Mouse (Mus musculus) common myeloid progenitor, adult 5-6 weeks (primary cell): ENCODE data around the gene Tmcc1. TPM values are rescaled to one million over a fixed set of nuclear protein-coding genes. Genes with fewer than 3 reads are reported as not detected.

Experiments used
- ATAC-seq: replicated peaks from 2 replicates; pipeline ENCODE4 v1.8.0; 2016; ENCODE audit warnings: low read depth, mild to moderate bottlenecking, moderate TSS enrichment, inconsistent platforms; ENCODE audit not compliant: poor library complexity, severe bottlenecking
- total RNA-seq: library from RNA; stranded (forward); fragments of 200-1000, 187-1606 nt; gene quantifications from 2 replicates; pipeline ENCODE4 v1.2.3, GENCODE M21; 2017

Tmcc1 gene
- total RNA-seq, 1 experiment from 2014 or later: 12.2 TPM

- no peak for ATAC-seq
Measured at GRCm38 (mm10) chr6:115997726-115998311, 195.5 kb downstream of the Tmcc1 start.

GRCm38 (mm10) chr6:115996171-115996851 lies 197.0 kb downstream of the Tmcc1 start:
- ATAC-seq: peak; percentile 37

DNA sequence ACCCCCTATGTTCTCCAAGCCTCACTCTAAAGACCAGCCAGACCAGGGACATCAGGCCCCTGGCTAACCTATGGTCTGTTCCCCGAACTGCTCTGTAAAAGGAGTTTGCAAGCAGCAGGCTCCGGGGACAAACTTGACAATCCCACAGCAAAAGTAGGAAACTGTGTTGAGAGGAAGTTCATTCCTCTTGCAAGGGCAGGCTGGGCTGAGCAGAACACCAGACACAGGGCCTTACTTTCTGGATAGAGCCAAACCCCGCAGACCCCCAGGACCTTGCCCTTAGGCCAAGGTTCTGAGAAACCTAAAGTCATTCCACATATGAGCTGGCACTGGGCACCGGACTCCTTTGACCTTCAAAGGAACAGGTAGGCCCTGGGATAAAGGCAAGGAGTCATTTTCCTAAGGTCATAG lies 197.8 kb downstream of the Tmcc1 start:
- ATAC-seq: no peak

- peak; percentile 62 for ATAC-seq
Measured at GRCm38 (mm10) chr6:115994877-115995520, 198.3 kb downstream of the Tmcc1 start, which contains the start of gene Plxnd1. Gene Plxnd1, minus strand, starts transcription at chr6:115995005.

GRCm38 (mm10) chr6:115994146-115994876 lies 199.0 kb downstream of the Tmcc1 start:
- no peak for ATAC-seq

DNA sequence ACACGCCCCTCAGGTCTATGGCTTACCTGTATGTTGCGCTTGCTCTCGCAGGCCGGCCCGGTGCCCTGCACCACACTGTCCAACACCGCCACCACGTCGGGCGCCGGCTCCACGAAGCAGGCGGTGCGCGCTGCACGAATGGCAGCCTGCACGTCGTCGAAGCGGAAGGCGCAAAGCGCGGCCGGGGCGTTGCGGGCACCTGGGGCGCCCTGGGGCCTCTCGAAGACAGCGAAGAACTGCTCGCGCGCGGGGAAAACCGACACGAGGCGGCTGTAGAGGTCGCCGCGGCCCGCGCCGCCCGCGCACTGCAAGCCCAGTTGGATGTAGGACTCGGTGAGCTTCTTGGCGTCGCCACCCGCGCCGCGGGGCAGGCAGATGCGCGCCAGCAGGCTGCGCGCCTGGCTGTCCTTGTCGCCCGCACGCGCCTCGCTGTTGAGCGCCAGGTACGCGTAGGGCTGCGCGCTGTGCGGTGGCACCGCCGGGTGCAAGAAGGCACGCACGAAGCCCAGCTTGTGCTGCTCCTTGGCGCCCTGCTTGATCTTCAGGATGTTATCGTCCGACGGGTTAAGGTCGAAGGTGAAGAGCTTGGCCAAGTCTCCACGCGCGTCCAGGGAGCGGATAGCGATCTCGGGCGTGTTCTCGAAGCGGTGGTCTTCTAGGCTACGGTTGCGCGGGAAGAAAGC lies 199.7 kb downstream of the Tmcc1 start:
- ATAC-seq: no peak

DNA sequence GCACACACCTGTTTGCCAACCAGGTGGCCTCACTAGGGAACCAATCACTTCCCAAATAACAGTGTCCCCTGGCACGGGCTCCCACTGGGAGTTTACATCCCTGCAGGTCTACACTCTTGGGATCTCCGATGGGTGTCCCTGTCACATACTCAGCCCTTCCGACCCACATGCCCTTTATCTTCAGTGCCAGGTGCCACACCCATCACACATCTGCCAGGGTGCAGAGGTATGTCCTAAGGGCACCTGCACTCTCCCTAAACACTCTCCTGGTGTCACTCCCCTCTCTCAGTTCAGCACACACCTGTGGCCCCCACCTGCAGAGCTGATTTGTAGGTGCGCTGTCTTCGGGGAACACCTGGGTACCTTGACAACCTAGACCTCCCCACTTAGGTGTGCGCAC lies 200.3 kb downstream of the Tmcc1 start:
- ATAC-seq: no peak

- ATAC-seq: no peak
Measured at GRCm38 (mm10) chr6:115991881-115992620, 201.2 kb downstream of the Tmcc1 start.

GRCm38 (mm10) chr6:115991108-115991880 lies 202.0 kb downstream of the Tmcc1 start:
- ATAC-seq: no peak

DNA sequence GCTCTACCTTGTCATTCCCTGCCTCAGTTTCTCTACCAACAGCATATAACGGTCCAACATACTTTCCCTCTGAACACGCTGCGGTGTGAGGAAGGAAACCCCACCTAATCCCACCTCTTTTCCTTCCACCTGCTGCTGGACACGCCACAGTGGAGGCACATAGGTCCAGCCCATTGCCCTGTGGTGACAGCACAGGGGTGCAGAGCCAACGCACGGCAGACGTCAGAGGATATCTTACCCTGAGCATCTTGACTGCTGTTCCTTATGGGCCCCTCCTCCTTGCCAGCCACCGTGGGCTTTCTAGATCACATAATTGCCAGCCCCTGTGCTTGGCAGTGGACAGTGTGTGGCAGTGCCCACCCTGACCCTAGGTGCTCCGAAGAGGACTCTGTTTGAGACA lies 202.8 kb downstream of the Tmcc1 start:
- ATAC-seq: no peak

GRCm38 (mm10) chr6:115990056-115990455 lies 203.2 kb downstream of the Tmcc1 start:
- no peak for ATAC-seq

- ATAC-seq: no peak
Measured at GRCm38 (mm10) chr6:115989607-115990006, 203.7 kb downstream of the Tmcc1 start.

DNA sequence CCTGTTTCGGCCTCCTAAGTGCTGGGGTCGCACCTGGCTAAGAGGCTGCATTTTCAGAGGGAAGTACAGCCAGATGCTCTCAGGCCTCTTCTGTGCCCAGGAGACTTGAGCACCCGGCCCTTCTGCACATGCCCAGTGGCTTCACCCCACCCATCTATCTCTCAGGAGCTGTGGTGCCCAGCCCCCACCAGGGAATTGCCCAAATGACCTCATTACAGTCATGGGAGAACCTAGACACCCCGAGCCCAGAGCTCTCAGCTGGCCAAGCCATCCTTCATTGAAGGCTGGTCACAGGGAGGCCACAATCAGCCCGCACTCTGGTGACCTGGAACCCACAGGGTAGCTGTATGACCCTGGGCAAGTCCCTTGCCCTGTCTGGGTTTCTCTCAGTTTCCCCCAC lies 204.3 kb downstream of the Tmcc1 start:
- no peak for ATAC-seq

- peak; percentile 59 for ATAC-seq
Measured at GRCm38 (mm10) chr6:115987096-115987747, 206.1 kb downstream of the Tmcc1 start.

GRCm38 (mm10) chr6:115986472-115987095 lies 206.7 kb downstream of the Tmcc1 start:
- ATAC-seq: no peak

DNA sequence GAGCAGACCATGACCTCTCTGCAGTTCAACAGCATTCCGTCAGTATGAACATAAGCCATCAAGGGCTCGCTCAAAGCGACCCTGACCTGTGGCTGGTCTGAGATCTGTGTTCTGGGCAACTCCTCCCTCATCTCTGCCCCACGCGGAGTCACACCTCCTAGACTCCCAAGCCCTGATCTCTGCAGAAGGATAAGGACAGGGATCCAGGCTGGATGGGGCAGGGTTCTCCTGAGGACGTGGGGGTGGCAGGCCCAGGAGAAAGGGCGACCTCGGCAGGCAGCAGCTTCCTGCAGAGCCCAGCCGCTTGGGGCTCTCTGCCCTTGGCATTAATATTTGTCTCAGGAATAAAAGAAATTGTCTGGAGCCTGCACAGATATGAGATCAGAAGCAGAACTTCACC lies 207.7 kb downstream of the Tmcc1 start:
- no peak for ATAC-seq

DNA sequence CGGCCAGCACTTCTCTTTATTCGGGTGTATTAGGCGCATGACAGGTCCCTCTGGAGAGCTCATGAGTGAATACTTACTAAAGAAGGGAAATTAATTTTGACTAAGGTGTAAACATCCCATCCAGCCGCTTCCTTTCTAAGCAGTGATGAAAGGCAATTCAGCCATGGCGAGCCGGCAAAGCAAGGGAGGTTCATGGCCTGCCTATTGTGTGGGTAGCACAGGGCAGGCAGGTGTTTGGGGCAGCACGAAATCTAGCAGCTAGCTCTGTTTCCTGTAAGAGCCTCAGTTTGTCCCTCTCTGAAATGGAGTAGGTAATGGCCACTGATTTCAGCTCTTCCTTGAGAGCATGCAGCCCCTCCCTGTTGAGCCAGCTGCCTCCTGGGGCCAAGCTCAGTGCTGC lies 208.7 kb downstream of the Tmcc1 start:
- ATAC-seq: no peak
